Mouse (Mus musculus) limb, embryonic 11.5 days (tissue): ENCODE measurements at regions not wholly inside any gene's neighbourhood (a gene's known extent, or its start where the extent isn't known, plus 50 kb on each side); places are given as distances from the start of the nearest gene placed in this dataset.

ENCODE experiments used
- ATAC-seq: fragments of 200-750 bp; cut with Nextera tagmentation; 2 replicates; pipeline ENCODE4 v1.8.0; 2017; ENCODE audit warnings: low read depth; ENCODE audit not compliant: insufficient number of reproducible peaks, low FRiP score, low TSS enrichment
- DNase-seq: peaks from one replicate; pipeline ENCODE4 v3.0.0-alpha.2; 2015; ENCODE audit warnings: low spot score
- H3K27ac ChIP-seq: fragments of 300-500 bp; sonication (generic); replicated peaks from 2 replicates; pipeline ENCODE4 v1.5.1; 2014; ENCODE audit warnings: low read depth, mild to moderate bottlenecking, low read length
- H3K27me3 ChIP-seq: fragments of 300-500 bp; sonication (generic); 2 replicates; pipeline ENCODE4 v1.6.1; 2014; ENCODE audit warnings: mild to moderate bottlenecking, low read length, mixed read lengths; ENCODE audit not compliant: control insufficient read depth, insufficient read depth
- H3K36me3 ChIP-seq: fragments of 300-500 bp; sonication (generic); 2 replicates; pipeline ENCODE4 v1.6.1; 2014; ENCODE audit warnings: mild to moderate bottlenecking, low read length, moderate library complexity, mixed read lengths; ENCODE audit not compliant: control insufficient read depth, insufficient read depth
- H3K4me1 ChIP-seq: fragments of 300-500 bp; sonication (generic); 2 replicates; pipeline ENCODE4 v1.6.1; 2014; ENCODE audit warnings: low read length, mixed read lengths; ENCODE audit not compliant: control insufficient read depth, insufficient read depth
- H3K4me2 ChIP-seq: fragments of 300-500 bp; sonication (generic); 2 replicates; pipeline ENCODE4 v1.6.1; 2014; ENCODE audit warnings: low read depth, mild to moderate bottlenecking, moderate library complexity; ENCODE audit not compliant: severe bottlenecking
- H3K4me3 ChIP-seq: fragments of 300-500 bp; sonication (generic); 2 replicates; pipeline ENCODE4 v1.5.1; 2014; ENCODE audit warnings: low read depth, low read length
- H3K9ac ChIP-seq: fragments of 300-500 bp; sonication (generic); 2 replicates; pipeline ENCODE4 v1.6.1; 2014; ENCODE audit warnings: mild to moderate bottlenecking, low read length
- H3K9me3 ChIP-seq: fragments of 300-500 bp; sonication (generic); 2 replicates; pipeline ENCODE4 v1.6.1; 2016; ENCODE audit warnings: low read length; ENCODE audit not compliant: control insufficient read depth
- WGBS: fragments of 180-500 bp; shearing (Covaris S2); extraction: QIAGEN DNeasy Blood & Tissue Kit; methylation state at CpG from one replicate; pipeline ENCODE4 v1.1.7; 2014; 5-methylcytosine and 5-hydroxymethylcytosine counted together

GRCm38 (mm10) chr16:76591956-76592768 is 218.5 kb upstream of the Nrip1 start:
- no peak for ATAC-seq
- no peaks in the 10 kb centered on the region for H3K36me3 ChIP-seq
- 83% methylated on average over 4 of the region's 4 CpGs for WGBS

GRCm38 (mm10) chr16:76589791-76590190 is 216.2 kb upstream of the Nrip1 start:
- WGBS: 86% methylated on average over 2 of the region's 2 CpGs
- no peak overlapping the region for H3K4me2 ChIP-seq
- no peaks in the 10 kb centered on the region for H3K27me3 ChIP-seq
- no peak overlapping the region for H3K9ac ChIP-seq
- H3K36me3 ChIP-seq: no peaks in the 10 kb centered on the region
- H3K4me1 ChIP-seq: no peaks in the 10 kb centered on the region
- no peak overlapping the region for H3K4me3 ChIP-seq
- ATAC-seq (no peak), DNase-seq (no peak)
- no peak overlapping the region for H3K27ac ChIP-seq
- H3K9me3 ChIP-seq: no peaks in the 10 kb centered on the region

More at GRCm38 (mm10) chr16:76591956-76592768, 218.5 kb upstream of the Nrip1 start:
- H3K9me3 ChIP-seq: no peaks in the 10 kb centered on the region
- H3K4me1 ChIP-seq: no peaks in the 10 kb centered on the region
- no peak overlapping the region for H3K9ac ChIP-seq
- no peak overlapping the region for H3K4me3 ChIP-seq
- H3K27me3 ChIP-seq: no peaks in the 10 kb centered on the region
- no peak for DNase-seq
- H3K27ac ChIP-seq: no peak overlapping the region
- no peak overlapping the region for H3K4me2 ChIP-seq

GRCm38 (mm10) chr16:76577206-76577605 is 203.6 kb upstream of the Nrip1 start:
- no peaks in the 10 kb centered on the region for H3K9me3 ChIP-seq
- DNase-seq (no peak), ATAC-seq (no peak)
- no peaks in the 10 kb centered on the region for H3K36me3 ChIP-seq
- no peaks in the 10 kb centered on the region for H3K27me3 ChIP-seq
- WGBS: 77% methylated on average over 2 of the region's 2 CpGs
- H3K9ac ChIP-seq: no peak overlapping the region
- H3K27ac ChIP-seq: no peak overlapping the region
- H3K4me3 ChIP-seq: no peak overlapping the region
- no peak overlapping the region for H3K4me2 ChIP-seq
- H3K4me1 ChIP-seq: no peaks in the 10 kb centered on the region

- Histone ChIP-seq H3K36me3 (no peaks in the 10 kb centered on the region), H3K9me3 (no peaks in the 10 kb centered on the region), H3K4me2 (no peak overlapping the region), H3K27me3 (no peaks in the 10 kb centered on the region), H3K4me3 (no peak overlapping the region), H3K4me1 (no peaks in the 10 kb centered on the region), H3K27ac (no peak overlapping the region), H3K9ac (no peak overlapping the region)
- 38% methylated on average over 3 of the region's 3 CpGs for WGBS
- DNase-seq: no peak
- no peak for ATAC-seq
These were observed 201.7 kb upstream of the Nrip1 start for GRCm38 (mm10) chr16:76575281-76575680.

GRCm38 (mm10) chr16:76566220-76566619 is 192.6 kb upstream of the Nrip1 start:
- WGBS: 4% methylated on average over 11 of the region's 11 CpGs
- H3K27ac ChIP-seq: no peak overlapping the region
- H3K4me1 ChIP-seq: 0 out of 2 replicates have a peak, but pooled peaks cover 5% of the 10 kb centered on the region
- ATAC-seq (no peak), DNase-seq (no peak)
- H3K4me2 ChIP-seq: 0 out of 2 replicates have a peak overlapping the region, but pooled peaks have one; percentile 12
- H3K36me3 ChIP-seq: no peaks in the 10 kb centered on the region
- no peaks in the 10 kb centered on the region for H3K9me3 ChIP-seq
- no peak overlapping the region for H3K9ac ChIP-seq
- no peak overlapping the region for H3K4me3 ChIP-seq
- no peaks in the 10 kb centered on the region for H3K27me3 ChIP-seq

GRCm38 (mm10) chr16:76554846-76555245 is 181.2 kb upstream of the Nrip1 start:
- H3K9ac ChIP-seq: no peak overlapping the region
- no peaks in the 10 kb centered on the region for H3K36me3 ChIP-seq
- H3K4me2 ChIP-seq: no peak overlapping the region
- H3K9me3 ChIP-seq: no peaks in the 10 kb centered on the region
- H3K27ac ChIP-seq: no peak overlapping the region
- H3K4me3 ChIP-seq: no peak overlapping the region
- DNase-seq (no peak), ATAC-seq (no peak)
- WGBS: 90% methylated on average over 4 of the region's 4 CpGs
- no peaks in the 10 kb centered on the region for H3K27me3 ChIP-seq
- H3K4me1 ChIP-seq: no peaks in the 10 kb centered on the region

GRCm38 (mm10) chr16:76549628-76550027 is 176.0 kb upstream of the Nrip1 start:
- DNase-seq (no peak), ATAC-seq (no peak)
- no peak overlapping the region for H3K4me3 ChIP-seq
- H3K9ac ChIP-seq: no peak overlapping the region
- no peak overlapping the region for H3K27ac ChIP-seq
- H3K36me3 ChIP-seq: no peaks in the 10 kb centered on the region
- no peaks in the 10 kb centered on the region for H3K4me1 ChIP-seq
- H3K4me2 ChIP-seq: no peak overlapping the region
- no peaks in the 10 kb centered on the region for H3K27me3 ChIP-seq
- 91% methylated on average over 5 of the region's 5 CpGs for WGBS
- H3K9me3 ChIP-seq: no peaks in the 10 kb centered on the region

GRCm38 (mm10) chr16:76547087-76547486 is 173.5 kb upstream of the Nrip1 start:
- no peaks in the 10 kb centered on the region for H3K27me3 ChIP-seq
- H3K4me3 ChIP-seq: no peak overlapping the region
- H3K9me3 ChIP-seq: no peaks in the 10 kb centered on the region
- DNase-seq (no peak), ATAC-seq (no peak)
- no peaks in the 10 kb centered on the region for H3K36me3 ChIP-seq
- no peak overlapping the region for H3K4me2 ChIP-seq
- 93% methylated on average over 4 of the region's 4 CpGs for WGBS
- no peaks in the 10 kb centered on the region for H3K4me1 ChIP-seq
- no peak overlapping the region for H3K27ac ChIP-seq
- no peak overlapping the region for H3K9ac ChIP-seq

- Histone ChIP-seq H3K27ac (no peak overlapping the region), H3K4me2 (no peak overlapping the region)
- 94% methylated on average over 2 of the region's 2 CpGs for WGBS
These were observed 173.0 kb upstream of the Nrip1 start for GRCm38 (mm10) chr16:76546632-76547031.

More at GRCm38 (mm10) chr16:76546632-76547031, 173.0 kb upstream of the Nrip1 start:
- Histone ChIP-seq H3K27me3 (no peaks in the 10 kb centered on the region), H3K9me3 (no peaks in the 10 kb centered on the region), H3K9ac (no peak overlapping the region), H3K36me3 (no peaks in the 10 kb centered on the region), H3K4me3 (no peak overlapping the region), H3K4me1 (no peaks in the 10 kb centered on the region)
- no peak for ATAC-seq
- no peak for DNase-seq
